Mouse (Mus musculus): ENCODE data around the gene Ahsa1.

DNA sequence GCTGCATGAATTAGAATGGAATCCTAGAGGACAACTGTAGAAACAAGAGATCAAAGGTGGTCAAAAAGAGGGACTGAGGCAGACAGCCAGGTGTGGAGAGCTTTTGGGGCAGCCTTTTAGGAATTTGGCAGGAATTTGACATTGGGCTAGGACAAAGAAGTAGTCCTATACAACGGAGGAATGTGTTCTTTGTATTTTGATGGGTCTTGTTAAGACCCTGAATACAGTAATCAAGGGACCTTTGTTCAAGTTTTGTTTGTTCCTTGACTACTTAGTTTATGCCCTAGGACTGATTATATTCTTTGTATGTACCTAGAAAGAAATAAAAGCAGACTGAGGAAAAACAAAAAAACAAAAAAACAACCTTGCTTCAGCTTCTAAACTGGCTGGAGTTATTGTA is 51.7 kb downstream of the Ahsa1 start:
- TF ChIP-seq CTCF (IDR thresholded peaks at IDR 0.05; ENCODE audit: insufficient read depth, low read length): no peak
- no peak for TF ChIP-seq POLR2A (IDR thresholded peaks at IDR 0.05; ENCODE audit: borderline replicate concordance, extremely low read depth, low read depth, low read length)
